Mouse (Mus musculus) gastrocnemius, adult 18-20 months (tissue): ENCODE measurements at regions not wholly inside any gene's neighbourhood (a gene's known extent, or its start where the extent isn't known, plus 50 kb on each side); places are given as distances from the start of the nearest gene placed in this dataset.

Source experiments
- DNase-seq: peaks from one replicate; pipeline ENCODE4 v3.0.0; 2021; ENCODE audit warnings: low spot score

GRCm38 (mm10) chr3:52859848-52860247 lies 157.2 kb downstream of the Cog6 start:
- DNase-seq = no peak

GRCm38 (mm10) chr3:52859266-52859825 lies 157.7 kb downstream of the Cog6 start:
- no peak for DNase-seq

DNA sequence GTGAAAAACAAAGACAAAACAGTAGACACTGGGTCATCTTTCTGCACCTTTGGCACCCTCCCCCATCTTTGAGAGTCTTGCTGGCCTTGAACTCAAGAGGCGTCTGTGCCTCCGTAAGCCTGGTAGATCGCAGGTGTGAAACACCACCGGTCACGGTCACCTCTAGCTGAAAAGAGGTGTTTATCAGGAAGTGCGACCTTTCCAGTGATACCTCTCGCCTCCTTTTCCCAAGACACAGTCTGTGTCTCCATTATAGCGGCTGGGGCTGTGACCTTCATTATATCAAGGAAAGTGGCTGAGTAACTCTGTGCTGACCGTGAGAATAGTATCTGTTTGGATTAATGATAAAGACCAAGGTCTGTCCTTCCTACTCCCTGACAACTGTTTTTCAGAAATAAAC lies 158.8 kb downstream of the Cog6 start:
- DNase-seq = no peak

DNA sequence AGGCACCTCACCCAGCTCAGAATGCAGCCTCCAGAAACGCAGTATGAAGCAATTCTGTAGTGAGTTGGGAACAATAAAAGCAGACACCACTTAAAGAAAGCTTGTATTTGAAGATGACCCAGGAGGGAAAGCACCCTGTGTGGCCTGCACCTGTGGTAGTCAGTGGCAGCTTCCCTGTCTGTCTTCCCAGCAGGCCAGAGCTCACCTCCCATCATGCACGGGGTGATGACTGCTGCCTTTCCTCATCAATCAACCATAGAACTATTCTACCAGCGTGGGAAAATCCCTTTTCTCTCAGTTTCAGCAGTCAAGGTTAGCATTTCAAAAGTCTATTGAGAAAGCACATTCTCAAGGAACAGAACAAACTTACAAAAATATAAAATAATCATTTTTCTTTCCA lies 160.0 kb downstream of the Cog6 start:
- no peak for DNase-seq

DNA sequence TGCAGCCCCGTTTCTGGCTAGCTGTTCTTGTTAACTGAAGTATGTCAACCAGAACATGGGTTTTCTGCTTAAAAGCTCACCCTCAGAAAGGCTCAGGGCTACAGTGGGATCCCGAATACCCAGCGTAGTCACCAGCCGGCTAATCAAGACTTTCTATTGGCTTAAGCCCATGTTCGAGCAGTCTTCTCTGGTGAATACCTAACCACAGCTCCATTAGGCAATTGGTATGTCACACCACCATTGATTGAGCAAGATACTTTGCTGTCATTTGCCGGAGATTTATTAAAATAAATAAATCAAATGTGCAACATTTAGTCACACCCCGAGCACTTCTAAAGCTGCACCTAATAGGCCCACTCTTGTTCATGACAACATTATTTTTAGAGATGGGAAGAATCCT lies 162.5 kb downstream of the Cog6 start:
- no peak for DNase-seq

GRCm38 (mm10) chr3:52853126-52853525 lies 163.9 kb downstream of the Cog6 start:
- no peak for DNase-seq

- DNase-seq = no peak
Observed at GRCm38 (mm10) chr3:52845166-52845565, 171.9 kb downstream of the Cog6 start.

DNA sequence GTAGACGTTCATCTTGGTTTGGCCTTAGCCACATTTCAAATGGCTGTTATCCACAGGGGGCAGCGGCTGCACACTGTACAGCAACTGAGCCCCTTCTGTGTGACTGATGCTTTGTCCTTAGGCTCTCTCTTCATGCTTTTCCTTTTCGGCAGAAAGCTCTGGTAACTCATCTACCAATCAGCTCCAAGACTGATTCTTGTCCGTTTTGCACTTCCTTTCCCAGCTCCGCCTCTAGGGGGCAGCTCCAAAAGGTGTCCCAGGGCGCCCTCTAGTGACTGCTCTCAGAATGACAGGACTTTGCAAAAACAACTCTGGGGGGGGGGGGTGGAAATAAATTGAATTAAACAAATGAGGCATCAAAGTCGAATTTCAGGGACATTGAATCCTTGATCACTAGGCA lies 173.0 kb downstream of the Cog6 start:
- DNase-seq = peak; percentile 89

DNA sequence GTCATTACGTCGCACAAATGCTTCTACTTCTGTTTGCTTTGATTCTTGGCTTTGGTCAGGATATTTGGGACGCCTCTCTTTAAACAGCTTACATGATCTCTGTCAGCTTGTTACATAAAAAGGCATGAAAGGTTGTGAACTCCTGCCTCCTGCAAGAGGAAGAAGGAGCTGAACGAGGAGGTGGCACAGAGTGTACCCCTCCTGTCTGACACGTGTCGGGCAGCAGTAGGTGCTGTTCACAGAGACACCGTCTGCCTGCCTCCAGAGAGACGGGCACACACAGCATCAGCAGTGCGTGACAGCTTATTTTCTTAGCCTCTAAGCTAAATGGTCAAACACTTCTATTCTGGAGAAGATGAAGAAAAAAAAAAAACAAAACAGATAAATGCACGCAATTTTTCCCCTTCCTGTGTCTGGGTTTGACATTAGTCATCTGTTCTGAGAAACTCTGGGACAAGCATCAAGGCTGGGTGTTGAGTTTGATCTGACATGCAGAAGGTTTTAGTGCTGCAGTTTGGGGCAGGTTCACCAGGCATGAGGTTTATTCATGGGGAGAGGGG lies 174.1 kb downstream of the Cog6 start:
- DNase-seq = no peak

DNA sequence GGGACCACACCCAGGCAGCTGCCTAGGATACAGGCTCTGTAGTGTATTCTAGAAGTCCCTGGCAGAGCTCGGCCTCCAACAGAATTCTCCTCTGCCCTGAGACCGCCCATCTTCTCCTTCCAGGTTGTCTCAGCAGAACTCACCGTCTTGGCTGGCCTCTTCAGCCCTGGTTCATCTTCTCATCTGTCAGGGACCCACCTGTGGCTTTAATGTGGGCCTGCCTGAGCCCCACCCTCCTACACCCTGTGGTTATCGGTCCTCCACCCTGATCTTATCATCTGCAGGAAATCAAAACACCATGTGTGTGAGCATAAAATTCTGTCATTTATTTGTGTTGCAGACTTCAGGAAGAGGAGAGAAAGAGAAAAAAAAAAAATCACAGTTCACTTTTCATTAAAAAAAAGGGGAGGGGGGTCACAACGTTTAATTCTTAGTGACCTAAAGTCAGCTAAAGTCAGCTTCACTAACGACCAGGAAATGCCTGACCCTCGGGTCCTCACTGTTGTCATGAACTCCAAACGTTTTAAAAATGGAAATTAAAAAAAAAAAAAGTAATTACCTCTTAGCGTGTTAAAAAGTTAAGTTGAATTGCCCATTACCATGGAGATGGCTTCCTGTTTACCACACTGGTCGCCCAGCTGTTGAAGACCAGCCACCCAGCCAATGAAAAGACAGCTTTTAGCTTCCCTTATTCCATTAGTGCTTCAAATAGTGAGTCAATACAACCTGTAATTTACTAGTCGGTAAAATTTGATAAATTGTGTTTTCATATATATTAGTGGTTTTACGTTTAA lies 176.7 kb downstream of the Cog6 start:
- no peak for DNase-seq

GRCm38 (mm10) chr3:52838020-52838419 lies 179.0 kb downstream of the Cog6 start:
- no peak for DNase-seq

GRCm38 (mm10) chr3:52837527-52837926 lies 179.5 kb downstream of the Cog6 start:
- DNase-seq = no peak

- DNase-seq = no peak
Observed at GRCm38 (mm10) chr3:52836780-52837179, 180.3 kb downstream of the Cog6 start.

DNA sequence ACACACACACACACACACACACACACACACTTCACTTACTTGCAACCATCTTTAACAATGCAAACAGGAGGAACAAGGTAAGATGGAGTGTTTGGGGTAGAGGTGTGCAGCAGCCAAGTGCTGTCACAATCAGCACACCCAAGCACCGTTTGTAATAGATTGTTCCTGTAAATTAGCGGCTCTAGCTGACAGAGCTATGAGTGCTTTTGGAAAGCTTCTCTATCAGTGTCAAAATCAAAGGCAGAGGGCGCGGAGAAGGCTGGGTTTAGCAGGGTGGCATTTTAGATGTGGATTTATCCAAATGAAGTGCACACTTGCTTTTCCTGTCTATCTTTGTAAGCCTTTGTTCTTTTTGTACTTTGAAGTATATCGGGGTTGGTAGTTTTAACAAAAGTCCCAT lies 184.6 kb downstream of the Cog6 start:
- no peak for DNase-seq

DNA sequence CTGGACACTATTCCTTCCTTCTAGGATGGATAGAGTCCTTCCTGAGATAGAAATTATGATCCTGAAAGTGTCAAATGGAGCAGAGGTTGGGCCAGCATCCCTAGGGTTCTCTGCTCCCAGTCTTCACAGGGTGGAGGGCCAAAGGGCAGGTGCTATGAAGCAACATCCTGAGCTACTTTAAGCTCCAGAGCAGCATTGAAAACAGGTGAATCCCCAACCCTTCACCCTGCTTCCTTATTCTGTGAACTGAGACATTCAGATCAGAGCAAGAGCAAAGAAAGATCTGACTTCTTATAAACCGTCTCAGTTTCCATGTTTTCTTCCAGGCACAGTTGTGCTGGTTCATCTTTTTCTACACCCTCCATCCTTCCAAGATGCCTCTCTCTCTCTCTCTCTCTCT lies 185.1 kb downstream of the Cog6 start:
- no peak for DNase-seq

DNA sequence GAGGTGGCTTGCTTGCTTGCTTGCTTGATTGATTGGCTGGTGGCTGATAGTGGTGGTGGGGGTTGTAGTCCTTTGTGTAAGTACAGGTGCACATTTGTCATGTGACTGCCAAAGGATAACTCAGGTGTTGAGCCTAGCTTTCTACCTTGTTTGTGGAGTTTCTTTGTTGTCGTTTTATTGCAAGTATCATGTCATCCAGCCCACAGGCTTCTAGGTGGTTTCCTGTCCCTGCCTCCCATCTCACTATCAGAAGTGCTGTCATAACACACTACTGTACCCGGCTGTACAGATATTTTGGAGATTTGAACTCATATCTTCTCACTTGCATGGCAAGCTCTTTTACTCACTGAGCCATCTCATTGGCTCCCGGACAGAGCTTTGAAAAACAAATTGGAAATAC lies 186.9 kb downstream of the Cog6 start:
- DNase-seq = no peak

- DNase-seq = no peak
Observed at GRCm38 (mm10) chr3:52829069-52829468, 188.0 kb downstream of the Cog6 start.

DNA sequence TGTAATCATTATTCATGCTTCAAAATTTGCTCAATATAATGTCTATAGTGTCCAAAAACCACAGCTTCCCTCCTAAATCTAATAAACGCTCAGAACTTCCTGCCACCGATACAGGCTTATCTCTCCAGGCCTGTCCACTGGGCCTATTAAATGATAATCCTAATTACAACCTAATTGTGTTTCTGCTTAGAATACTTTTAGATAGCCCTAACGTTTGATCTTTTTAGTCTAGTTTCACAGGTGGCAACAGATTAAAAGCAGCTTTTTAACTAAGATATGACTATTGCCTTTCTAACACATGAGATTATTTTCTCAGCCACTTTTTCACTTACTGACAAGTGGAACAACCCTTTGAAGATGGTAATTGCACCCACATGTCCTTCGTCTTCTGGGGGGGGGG lies 188.6 kb downstream of the Cog6 start:
- no peak for DNase-seq

DNA sequence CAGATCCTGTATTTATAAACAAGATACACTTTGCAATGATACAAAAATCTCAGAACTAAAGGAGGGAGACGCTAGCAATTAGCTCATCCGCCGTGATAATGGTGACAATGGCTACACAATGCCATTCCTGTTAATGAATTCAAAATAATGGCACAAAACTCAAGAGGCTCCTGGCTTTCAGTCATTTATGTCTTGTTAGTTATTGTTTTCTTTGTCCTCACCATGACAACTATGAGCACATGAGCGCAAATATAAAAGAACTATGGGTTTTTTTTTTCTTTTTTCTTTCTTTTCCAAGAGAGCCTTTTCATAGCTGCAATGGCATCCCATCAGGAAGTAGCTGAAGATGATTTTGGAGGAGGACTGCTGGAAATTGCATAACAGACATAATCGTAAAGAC lies 194.2 kb downstream of the Cog6 start:
- no peak for DNase-seq

DNA sequence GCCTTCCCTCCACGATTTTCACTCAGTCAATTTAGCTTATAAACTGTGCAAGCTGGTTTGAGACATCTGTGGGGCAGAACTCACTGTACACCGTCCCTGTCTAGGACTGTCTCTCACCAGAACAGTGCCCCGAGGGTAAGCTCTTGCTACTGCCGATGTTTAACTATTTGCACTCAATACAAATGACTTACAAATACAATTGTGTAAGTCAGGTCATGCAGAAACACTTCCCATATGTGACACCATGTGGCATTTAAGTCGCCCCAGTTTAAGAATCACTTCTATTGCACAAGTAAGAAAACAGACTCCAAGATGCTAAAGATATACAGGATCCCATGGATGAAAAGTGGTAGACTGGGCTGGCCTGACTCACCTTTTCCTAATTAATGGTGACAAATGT lies 195.6 kb downstream of the Cog6 start:
- DNase-seq = no peak

DNA sequence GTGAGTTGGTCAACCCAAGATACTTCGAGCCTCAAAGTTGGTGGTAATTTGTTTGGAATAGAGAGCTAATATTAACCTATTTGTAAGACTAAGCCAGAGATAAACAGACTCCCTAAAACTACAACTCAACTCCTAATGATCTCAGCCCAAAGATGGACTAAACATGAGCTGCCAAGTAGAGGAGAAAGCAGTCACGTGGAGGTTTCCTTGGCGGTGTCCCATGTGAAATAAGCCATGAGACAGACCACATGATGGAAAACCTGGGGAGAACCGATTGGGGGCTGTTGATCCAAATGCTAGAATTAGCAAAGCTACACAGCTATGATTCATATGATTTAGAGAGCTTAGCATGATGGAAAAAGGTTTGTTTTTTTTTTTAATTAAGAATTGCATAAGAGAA lies 198.6 kb downstream of the Cog6 start:
- DNase-seq = peak; percentile 14

GRCm38 (mm10) chr3:52817416-52817815 lies 199.6 kb downstream of the Cog6 start:
- peak; percentile 26 for DNase-seq

DNA sequence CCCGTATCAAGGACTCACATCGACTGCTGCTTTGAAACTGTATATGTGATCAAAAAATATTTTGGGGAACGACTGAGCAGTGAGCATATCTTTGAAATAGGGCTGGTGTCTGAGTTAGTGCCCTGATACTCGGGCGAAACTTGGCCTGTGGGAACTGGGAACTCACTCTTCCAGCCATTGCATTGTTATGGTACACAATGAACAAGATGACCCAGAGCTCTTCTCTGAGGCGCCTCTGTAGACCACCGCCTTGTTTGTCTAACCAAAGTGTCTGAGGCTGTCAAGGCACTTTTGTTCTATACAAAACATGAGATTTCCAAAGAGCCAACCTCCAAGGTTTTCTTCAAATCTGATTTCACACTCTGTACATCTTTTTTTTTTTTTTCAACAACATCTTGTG lies 201.5 kb downstream of the Cog6 start:
- DNase-seq = no peak
